Mouse (Mus musculus) stomach, postnatal 0 days (tissue): ENCODE measurements around the gene Fstl4.

Experiments used
- CTCF ChIP-seq: IDR thresholded peaks from 2 replicates; pipeline ENCODE4 v1.5.1; 2016; ENCODE audit warnings: antibody characterized with exemption, low read depth, mild to moderate bottlenecking, moderate library complexity
- EP300 ChIP-seq: optimal IDR thresholded peaks from 2 replicates; pipeline ENCODE3; 2016; ENCODE audit warnings: antibody characterized with exemption

DNA sequence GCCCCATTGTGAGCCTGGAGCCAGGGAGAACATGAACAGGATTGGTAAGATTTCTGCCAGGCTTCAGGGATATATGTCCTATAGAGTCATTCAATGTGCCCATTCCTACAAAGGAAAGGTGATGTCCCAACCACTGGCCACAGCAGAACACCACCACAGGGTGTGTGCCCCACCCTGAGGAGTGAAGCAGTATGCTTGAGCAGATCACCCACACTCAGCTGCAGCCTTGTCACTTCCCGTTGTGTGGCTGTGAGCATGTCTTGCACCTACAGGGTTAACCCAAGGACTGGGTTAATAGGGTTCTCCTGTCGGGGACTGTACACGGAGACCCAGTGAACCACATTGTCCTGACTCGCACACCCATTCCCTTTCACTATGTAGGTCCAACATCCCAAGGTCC lies 351.3 kb downstream of the Fstl4 start:
- TF ChIP-seq CTCF (no peak), EP300 (no peak)
